Mouse (Mus musculus) heart, embryonic 16.5 days (tissue): ENCODE measurements at regions not wholly inside any gene's neighbourhood (a gene's known extent, or its start where the extent isn't known, plus 50 kb on each side); places are given as distances from the start of the nearest gene placed in this dataset.
"Not testable (repeated sequence)": the region's sequence is repeated elsewhere in the genome, so short reads cannot be mapped to it uniquely, and the experiment has no call there.

Source experiments
- ATAC-seq: fragments of 200-750 bp; cut with Nextera tagmentation; replicated peaks from 2 replicates; pipeline ENCODE4 v1.8.0; 2017; ENCODE audit warnings: moderate number of reproducible peaks; ENCODE audit not compliant: insufficient read depth, low FRiP score; ENCODE audit errors: extremely low read depth
- H3K27ac ChIP-seq: fragments of 300-500 bp; sonication (generic); 2 replicates; pipeline ENCODE4 v1.5.1; 2014; ENCODE audit warnings: mild to moderate bottlenecking, low read length, control low read depth, moderate library complexity
- H3K27me3 ChIP-seq: fragments of 300-500 bp; sonication (generic); 2 replicates; pipeline ENCODE4 v1.6.1; 2014; ENCODE audit warnings: low read length, mixed read lengths; ENCODE audit not compliant: control insufficient read depth, insufficient read depth
- H3K36me3 ChIP-seq: fragments of 300-500 bp; sonication (generic); 2 replicates; pipeline ENCODE4 v1.6.1; 2014; ENCODE audit not compliant: control insufficient read depth, insufficient read depth
- H3K4me1 ChIP-seq: fragments of 300-500 bp; sonication (generic); 2 replicates; pipeline ENCODE4 v1.6.1; 2014; ENCODE audit warnings: low read length, mixed read lengths; ENCODE audit not compliant: control insufficient read depth, insufficient read depth
- H3K4me2 ChIP-seq: fragments of 300-500 bp; sonication (generic); 2 replicates; pipeline ENCODE4 v1.6.1; 2014; ENCODE audit warnings: low read depth, mild to moderate bottlenecking, control low read depth, low read length
- H3K4me3 ChIP-seq: fragments of 300-500 bp; sonication (generic); 2 replicates; pipeline ENCODE4 v1.5.1; 2014; ENCODE audit warnings: mild to moderate bottlenecking, control low read depth, low read length
- H3K9ac ChIP-seq: fragments of 300-500 bp; sonication (generic); 2 replicates; pipeline ENCODE4 v1.6.1; 2014; ENCODE audit warnings: low read length, control low read depth
- H3K9me3 ChIP-seq: fragments of 300-500 bp; sonication (generic); replicated peaks from 2 replicates; pipeline ENCODE4 v1.6.1; 2016; ENCODE audit warnings: low read length; ENCODE audit not compliant: control insufficient read depth
- WGBS: fragments of 180-500 bp; shearing (Covaris S2); extraction: QIAGEN DNeasy Blood & Tissue Kit; methylation state at CpG from one replicate; pipeline ENCODE4 v1.1.7; 2014; 5-methylcytosine and 5-hydroxymethylcytosine counted together

- no peak for ATAC-seq
- no peak overlapping the region for H3K4me3 ChIP-seq
Observed at GRCm38 (mm10) chr19:59516957-59517356, 58.8 kb downstream of the Emx2 start.

GRCm38 (mm10) chr19:59519156-59519555, 61.0 kb downstream of the Emx2 start:
- no peak for ATAC-seq
- H3K36me3 ChIP-seq: no peaks in the 10 kb centered on the region
- H3K27ac ChIP-seq: no peak overlapping the region
- no peaks in the 10 kb centered on the region for H3K27me3 ChIP-seq
- 78% methylated on average over 3 of the region's 3 CpGs for WGBS
- H3K9me3 ChIP-seq: no peaks in the 10 kb centered on the region
- no peaks in the 10 kb centered on the region for H3K4me1 ChIP-seq
- H3K9ac ChIP-seq: no peak overlapping the region
- no peak overlapping the region for H3K4me2 ChIP-seq
- H3K4me3 ChIP-seq: no peak overlapping the region

More at GRCm38 (mm10) chr19:59516957-59517356, 58.8 kb downstream of the Emx2 start:
- H3K9me3 ChIP-seq: no peaks in the 10 kb centered on the region
- H3K4me2 ChIP-seq: no peak overlapping the region
- WGBS: 77% methylated on average over 4 of the region's 4 CpGs
- H3K4me1 ChIP-seq: no peaks in the 10 kb centered on the region
- H3K9ac ChIP-seq: no peak overlapping the region
- no peaks in the 10 kb centered on the region for H3K36me3 ChIP-seq
- no peaks in the 10 kb centered on the region for H3K27me3 ChIP-seq
- no peak overlapping the region for H3K27ac ChIP-seq

DNA sequence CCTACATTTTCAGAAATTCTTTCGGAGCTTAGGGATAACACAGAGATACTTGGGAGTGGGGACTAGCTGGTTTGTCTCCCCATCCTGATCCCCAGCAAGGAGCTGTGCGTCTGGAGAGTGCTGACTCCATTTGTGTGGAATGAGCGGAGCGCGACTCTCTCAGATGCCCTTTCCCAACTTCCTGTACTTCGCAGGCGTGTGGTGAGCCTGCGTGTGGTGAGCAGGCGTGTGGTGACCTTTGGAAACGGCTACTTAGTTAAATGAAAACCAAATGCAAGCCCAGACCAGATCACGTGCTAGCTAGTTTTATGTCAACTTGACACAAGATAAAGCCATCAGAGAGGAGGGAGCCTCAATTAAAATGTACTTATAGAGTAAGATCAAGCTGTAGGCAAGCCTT, 64.0 kb downstream of the Emx2 start:
- Histone ChIP-seq H3K9me3 (no peaks in the 10 kb centered on the region), H3K4me3 (no peak overlapping the region), H3K9ac (no peak overlapping the region), H3K27ac (no peak overlapping the region), H3K4me1 (no peaks in the 10 kb centered on the region), H3K4me2 (no peak overlapping the region), H3K36me3 (no peaks in the 10 kb centered on the region), H3K27me3 (no peaks in the 10 kb centered on the region)
- no peak for ATAC-seq
- 75% methylated on average over 11 of the region's 11 CpGs for WGBS

DNA sequence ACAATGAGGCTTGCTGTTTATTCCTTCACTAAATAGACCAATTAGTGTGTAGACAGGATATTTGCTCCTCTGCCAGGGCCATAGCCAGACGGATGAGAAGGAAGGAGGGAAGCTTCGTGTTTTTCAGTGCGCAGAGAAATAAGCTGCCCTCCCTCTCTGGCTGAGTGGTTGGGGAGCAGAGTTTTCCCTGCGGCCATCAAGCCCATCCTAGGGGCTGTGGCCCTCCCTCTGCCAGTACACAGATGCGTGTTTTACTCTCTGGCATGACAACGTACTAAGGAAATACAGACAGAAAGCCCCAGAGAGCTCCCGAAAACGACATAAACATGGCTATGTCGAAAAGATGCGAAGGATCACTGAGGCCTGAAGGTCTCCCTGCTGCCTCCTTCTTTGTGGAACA, 65.2 kb downstream of the Emx2 start:
- Histone ChIP-seq H3K4me2 (no peak overlapping the region), H3K4me1 (no peaks in the 10 kb centered on the region), H3K9ac (no peak overlapping the region), H3K27me3 (no peaks in the 10 kb centered on the region), H3K27ac (no peak overlapping the region), H3K9me3 (no peaks in the 10 kb centered on the region), H3K36me3 (no peaks in the 10 kb centered on the region), H3K4me3 (no peak overlapping the region)
- WGBS: 77% methylated on average over 10 of the region's 10 CpGs
- no peak for ATAC-seq

- Histone ChIP-seq H3K9me3 (no peaks in the 10 kb centered on the region), H3K27me3 (no peaks in the 10 kb centered on the region), H3K27ac (no peak overlapping the region), H3K4me2 (no peak overlapping the region), H3K4me3 (no peak overlapping the region), H3K36me3 (no peaks in the 10 kb centered on the region), H3K9ac (no peak overlapping the region), H3K4me1 (no peaks in the 10 kb centered on the region)
- ATAC-seq: no peak
- 71% methylated on average over 4 of the region's 4 CpGs for WGBS
Observed at GRCm38 (mm10) chr19:59564101-59564500, 105.9 kb downstream of the Emx2 start.

- Histone ChIP-seq H3K9ac (no peak overlapping the region), H3K27me3 (no peaks in the 10 kb centered on the region), H3K4me2 (no peak overlapping the region), H3K36me3 (no peaks in the 10 kb centered on the region), H3K27ac (no peak overlapping the region), H3K4me1 (no peaks in the 10 kb centered on the region), H3K9me3 (no peaks in the 10 kb centered on the region), H3K4me3 (no peak overlapping the region)
- ATAC-seq: no peak
Observed at GRCm38 (mm10) chr19:59568907-59569306, 110.7 kb downstream of the Emx2 start.

DNA sequence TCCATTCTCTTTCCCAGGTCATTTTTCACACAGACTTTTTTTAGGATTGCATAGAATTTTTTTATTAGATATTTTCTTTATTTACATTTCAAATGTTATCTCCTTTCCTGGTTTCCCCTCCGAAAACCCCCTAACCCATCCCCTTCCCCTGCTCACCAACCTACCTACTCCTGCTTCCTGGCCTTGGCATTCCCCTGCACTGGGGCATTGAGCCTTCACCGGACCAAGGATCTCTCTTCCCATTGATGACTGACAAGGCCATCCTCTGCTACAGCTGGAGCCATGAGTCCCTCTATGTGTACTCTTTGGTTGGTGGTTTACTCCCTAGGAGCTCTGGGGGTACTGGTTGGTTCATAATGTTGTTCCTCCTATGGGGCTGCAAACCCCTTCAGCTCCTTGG, 111.4 kb downstream of the Emx2 start:
- not testable (repeated sequence) for H3K27me3 ChIP-seq, ATAC-seq, H3K4me2 ChIP-seq, H3K4me1 ChIP-seq, H3K9ac ChIP-seq, H3K27ac ChIP-seq, H3K4me3 ChIP-seq, H3K9me3 ChIP-seq, H3K36me3 ChIP-seq
- 80% methylated on average over 2 of the region's 2 CpGs for WGBS

DNA sequence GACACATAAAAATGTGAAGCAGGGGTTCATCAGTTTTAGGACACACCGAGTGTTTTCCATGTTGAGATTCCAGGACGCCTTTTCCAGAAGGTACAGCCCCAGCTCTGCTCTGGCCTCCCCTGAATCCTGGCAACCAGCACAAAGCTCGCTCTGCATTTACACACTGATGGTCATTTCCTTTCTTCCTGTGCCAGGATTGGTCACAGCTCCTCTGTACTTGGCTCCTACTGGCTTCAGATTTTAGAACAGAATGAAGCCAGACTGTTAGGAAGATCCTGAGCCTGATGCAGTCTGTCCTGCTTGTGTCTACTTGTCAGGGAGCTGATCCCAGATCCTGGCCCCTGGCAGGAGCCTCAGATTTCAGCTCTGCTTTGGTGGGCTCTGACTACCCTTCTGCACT, 116.2 kb downstream of the Emx2 start:
- Histone ChIP-seq H3K27me3 (no peaks in the 10 kb centered on the region), H3K36me3 (no peaks in the 10 kb centered on the region), H3K4me3 (no peak overlapping the region), H3K9ac (no peak overlapping the region), H3K4me1 (no peaks in the 10 kb centered on the region), H3K27ac (no peak overlapping the region), H3K9me3 (no peaks in the 10 kb centered on the region), H3K4me2 (no peak overlapping the region)
- WGBS: 68% methylated on average over 3 of the region's 3 CpGs
- ATAC-seq: no peak

DNA sequence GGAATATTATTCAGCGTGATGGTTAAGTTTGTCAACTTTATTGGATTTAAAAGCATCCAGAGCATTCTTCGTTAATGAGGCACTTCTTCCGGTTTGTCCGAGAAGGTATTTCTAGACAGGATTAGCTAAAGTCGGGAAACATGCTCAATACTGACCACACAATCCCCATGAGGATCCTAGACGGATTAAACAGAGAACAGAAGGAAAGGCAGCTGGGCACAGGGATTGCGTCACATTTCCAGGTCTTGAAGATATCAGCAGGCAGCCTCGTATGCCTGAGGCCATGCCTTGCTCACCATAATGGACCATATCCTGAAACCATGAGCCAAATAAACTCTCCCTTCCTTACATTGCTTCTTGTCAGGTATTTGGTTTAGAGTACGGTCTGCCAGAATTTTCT, 119.7 kb downstream of the Emx2 start:
- 71% methylated on average over 9 of the region's 9 CpGs for WGBS
- no peaks in the 10 kb centered on the region for H3K9me3 ChIP-seq
- H3K4me1 ChIP-seq: no peaks in the 10 kb centered on the region
- H3K9ac ChIP-seq: no peak overlapping the region
- no peak for ATAC-seq
- H3K4me3 ChIP-seq: no peak overlapping the region
- H3K36me3 ChIP-seq: no peaks in the 10 kb centered on the region
- H3K4me2 ChIP-seq: no peak overlapping the region
- H3K27ac ChIP-seq: no peak overlapping the region
- H3K27me3 ChIP-seq: no peaks in the 10 kb centered on the region

- H3K4me2 ChIP-seq: no peak overlapping the region
- no peaks in the 10 kb centered on the region for H3K36me3 ChIP-seq
- ATAC-seq: no peak
- no peak overlapping the region for H3K9ac ChIP-seq
- no peaks in the 10 kb centered on the region for H3K9me3 ChIP-seq
- H3K27ac ChIP-seq: no peak overlapping the region
- WGBS: 86% methylated on average over 1 of the region's 1 CpGs
- H3K4me3 ChIP-seq: no peak overlapping the region
- no peaks in the 10 kb centered on the region for H3K27me3 ChIP-seq
- no peaks in the 10 kb centered on the region for H3K4me1 ChIP-seq
Observed at GRCm38 (mm10) chr19:59579676-59580075, 121.5 kb downstream of the Emx2 start.
